Mouse (Mus musculus): ENCODE measurements at regions not wholly inside any gene's neighbourhood (a gene's known extent, or its start where the extent isn't known, plus 50 kb on each side); places are given as distances from the start of the nearest gene placed in this dataset.

DNA sequence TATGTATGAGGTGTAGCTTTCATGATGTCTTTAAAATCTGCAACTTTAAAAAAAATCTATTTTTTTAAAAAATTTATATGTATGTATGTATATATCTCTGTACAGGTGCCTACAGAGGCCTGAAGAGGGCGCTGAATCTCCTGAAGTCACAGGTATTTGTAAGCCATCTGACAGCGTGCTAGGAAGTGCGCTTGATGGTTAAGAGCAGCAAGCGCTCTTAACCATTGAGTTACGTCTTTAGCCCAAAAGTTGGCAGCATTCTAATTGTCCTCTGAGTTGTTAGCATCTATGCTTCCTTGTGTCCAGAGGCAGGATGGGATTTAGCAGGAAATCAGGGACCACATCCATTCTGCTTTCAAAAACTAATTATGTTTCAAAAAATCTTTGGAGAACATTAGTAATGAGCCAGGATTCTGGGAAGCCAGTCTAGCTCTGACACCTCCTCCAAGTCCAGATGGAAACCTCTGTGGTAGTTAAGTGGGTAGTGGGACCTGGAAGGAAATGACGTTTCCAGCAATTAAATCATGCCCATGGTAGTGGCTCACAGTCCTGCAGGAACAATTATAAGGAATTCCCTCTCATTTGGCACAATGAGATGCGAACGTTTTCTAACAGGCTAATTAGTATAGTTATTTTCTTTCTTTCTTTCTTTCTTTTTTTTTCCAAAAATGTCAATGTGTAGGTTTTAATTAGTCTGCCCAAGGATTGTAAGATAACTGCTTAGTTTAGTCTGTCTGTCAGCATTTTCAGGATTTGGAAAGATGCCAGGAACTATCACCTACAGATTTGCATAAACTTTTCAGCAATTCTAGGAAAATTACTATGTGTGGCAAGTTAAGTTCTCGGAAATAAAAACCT is 333.3 kb upstream of the Tmpo start:
- Histone ChIP-seq H3K27me3 (ENCODE audit: poor library complexity, severe bottlenecking) (no peaks in the 10 kb centered on the region), H3K27ac (no peak overlapping the region), H3K4me3 (no peak overlapping the region), H3K9me3 (no peaks in the 10 kb centered on the region), H3K36me3 (replicated peaks) (no peaks in the 10 kb centered on the region), H3K4me1 (no peaks in the 10 kb centered on the region)
- no peak for DNase-seq (ENCODE audit: extremely low spot score, low spot score)
- WGBS, result 81% methylated on average over 9 of the region's 9 CpGs

GRCm38 (mm10) chr10:91507038-91507437 is 325.9 kb upstream of the Tmpo start:
- Histone ChIP-seq H3K4me3 (no peak overlapping the region), H3K4me1 (no peaks in the 10 kb centered on the region), H3K36me3 (replicated peaks) (no peaks in the 10 kb centered on the region), H3K9me3 (no peaks in the 10 kb centered on the region), H3K27me3 (ENCODE audit: poor library complexity, severe bottlenecking) (no peaks in the 10 kb centered on the region), H3K27ac (no peak overlapping the region)
- DNase-seq (ENCODE audit: extremely low spot score, low spot score), result no peak
- WGBS, result 90% methylated on average over 7 of the region's 7 CpGs

DNA sequence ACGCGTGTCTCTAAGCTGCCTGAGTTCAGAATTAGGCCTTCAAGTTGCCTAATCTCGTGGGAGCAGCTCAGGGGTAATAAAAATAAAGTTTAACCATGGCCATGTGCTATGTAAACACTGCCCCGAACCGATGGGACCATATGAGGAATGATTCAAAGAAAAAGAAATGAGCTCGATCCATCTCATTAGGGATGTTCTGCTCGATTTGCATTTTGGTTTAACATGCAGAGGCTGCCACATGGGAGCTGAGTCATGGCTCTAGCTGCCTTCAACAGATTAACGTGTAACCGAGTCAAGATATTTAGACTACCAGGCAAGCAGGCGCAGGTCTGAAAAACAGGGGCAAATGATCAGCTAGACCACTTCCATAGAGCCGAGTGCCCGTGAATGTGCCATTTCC is 323.8 kb upstream of the Tmpo start:
- Histone ChIP-seq H3K4me3 (no peak overlapping the region), H3K27ac (no peak overlapping the region), H3K36me3 (replicated peaks) (no peaks in the 10 kb centered on the region), H3K27me3 (ENCODE audit: poor library complexity, severe bottlenecking) (no peaks in the 10 kb centered on the region), H3K9me3 (no peaks in the 10 kb centered on the region), H3K4me1 (0 out of 2 replicates have a peak, but pooled peaks cover 3% of the 10 kb centered on the region)
- DNase-seq (ENCODE audit: extremely low spot score, low spot score), result no peak
- 87% methylated on average over 12 of the region's 12 CpGs for WGBS

DNA sequence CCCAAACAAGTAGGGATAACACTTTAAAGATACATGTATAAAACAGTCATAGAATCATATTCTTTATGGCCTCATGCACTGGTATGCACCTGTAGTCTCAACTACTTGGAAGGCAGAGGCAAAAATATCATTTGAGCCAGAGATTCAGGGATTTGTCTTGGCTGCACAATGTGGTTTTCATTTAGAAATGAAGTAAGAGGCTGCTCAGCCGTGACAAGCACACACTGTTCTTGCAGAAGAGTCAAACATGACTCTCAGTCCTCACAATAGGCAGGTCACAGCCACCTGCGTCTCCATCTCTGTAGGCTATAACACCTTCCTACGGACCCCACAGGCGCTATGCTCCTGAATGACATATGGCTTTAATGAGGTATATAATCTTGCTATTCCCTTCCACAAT is 317.4 kb upstream of the Tmpo start:
- 80% methylated on average over 4 of the region's 4 CpGs for WGBS
- no peak overlapping the region for H3K27ac ChIP-seq
- no peak overlapping the region for H3K4me3 ChIP-seq
- 0 out of 2 replicates have a peak, but pooled peaks cover 3% of the 10 kb centered on the region for H3K4me1 ChIP-seq
- no peaks in the 10 kb centered on the region for H3K36me3 ChIP-seq (replicated peaks)
- H3K9me3 ChIP-seq, result no peaks in the 10 kb centered on the region
- no peak for DNase-seq (ENCODE audit: extremely low spot score, low spot score)
- no peaks in the 10 kb centered on the region for H3K27me3 ChIP-seq (ENCODE audit: poor library complexity, severe bottlenecking)

- Histone ChIP-seq H3K27ac (no peak overlapping the region), H3K4me3 (no peak overlapping the region), H3K27me3 (ENCODE audit: poor library complexity, severe bottlenecking) (no peaks in the 10 kb centered on the region), H3K9me3 (no peaks in the 10 kb centered on the region), H3K36me3 (replicated peaks) (no peaks in the 10 kb centered on the region), H3K4me1 (no peaks in the 10 kb centered on the region)
- WGBS, result 93% methylated on average over 2 of the region's 2 CpGs
- no peak for DNase-seq (ENCODE audit: extremely low spot score, low spot score)
Measured at GRCm38 (mm10) chr10:91464691-91465090, 283.6 kb upstream of the Tmpo start.

GRCm38 (mm10) chr10:91447974-91448703 is 267.0 kb upstream of the Tmpo start:
- no peak overlapping the region for H3K27ac ChIP-seq
- H3K27me3 ChIP-seq (ENCODE audit: poor library complexity, severe bottlenecking), result no peaks in the 10 kb centered on the region
- no peak overlapping the region for H3K4me3 ChIP-seq
- WGBS, result 33% methylated on average over 10 of the region's 10 CpGs
- H3K4me1 ChIP-seq, result peaks cover 13% of the 10 kb centered on the region
- peak; percentile 41 for DNase-seq (ENCODE audit: extremely low spot score, low spot score)
- no peaks in the 10 kb centered on the region for H3K36me3 ChIP-seq (replicated peaks)
- H3K9me3 ChIP-seq, result no peaks in the 10 kb centered on the region

DNA sequence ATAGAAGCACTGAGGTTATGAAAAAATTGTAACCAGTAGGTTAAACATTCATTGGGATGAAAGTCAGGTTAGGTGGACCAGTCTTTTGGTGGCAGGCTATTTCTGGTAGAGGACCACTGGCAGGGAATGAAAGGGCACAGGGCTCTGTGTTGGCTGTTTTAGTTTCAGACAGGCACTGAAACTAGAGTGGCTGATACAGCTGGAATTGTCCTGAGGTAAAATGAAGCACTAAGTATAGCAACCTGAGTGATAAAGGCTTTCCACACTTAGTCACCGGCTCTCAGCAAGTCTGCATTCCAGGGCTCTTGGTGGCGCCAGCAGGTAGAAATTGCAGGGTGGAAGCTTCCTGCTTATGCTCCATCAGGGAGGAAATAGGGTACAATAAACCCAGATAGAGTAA is 262.2 kb upstream of the Tmpo start:
- Histone ChIP-seq H3K9me3 (no peaks in the 10 kb centered on the region), H3K4me3 (no peak overlapping the region), H3K27ac (no peak overlapping the region), H3K27me3 (ENCODE audit: poor library complexity, severe bottlenecking) (no peaks in the 10 kb centered on the region), H3K4me1 (peaks cover 10% of the 10 kb centered on the region), H3K36me3 (replicated peaks) (no peaks in the 10 kb centered on the region)
- 69% methylated on average over 2 of the region's 2 CpGs for WGBS
- no peak for DNase-seq (ENCODE audit: extremely low spot score, low spot score)

DNA sequence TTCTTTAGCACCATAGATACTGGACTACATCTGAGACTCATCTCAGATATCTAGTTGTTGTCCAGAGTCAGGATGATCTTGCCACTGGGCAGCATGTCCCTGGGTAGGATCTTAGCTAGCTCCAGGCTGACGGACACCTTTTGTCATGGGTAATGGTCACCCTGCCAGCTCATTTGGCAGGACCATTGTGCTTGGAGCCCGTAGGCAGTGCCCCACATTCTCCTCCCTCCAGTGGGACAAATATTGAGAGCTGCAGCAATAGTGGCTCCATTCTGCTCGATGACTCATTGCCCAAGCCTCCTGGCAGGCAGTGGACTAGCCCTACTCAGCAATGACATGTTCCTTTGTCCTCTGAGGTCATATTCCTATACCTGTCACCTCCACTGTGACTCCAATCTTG is 258.9 kb upstream of the Tmpo start:
- Histone ChIP-seq H3K4me3 (no peak overlapping the region), H3K36me3 (replicated peaks) (no peaks in the 10 kb centered on the region), H3K27me3 (ENCODE audit: poor library complexity, severe bottlenecking) (no peaks in the 10 kb centered on the region), H3K4me1 (0 out of 2 replicates have a peak, but pooled peaks cover 5% of the 10 kb centered on the region), H3K27ac (no peak overlapping the region), H3K9me3 (no peaks in the 10 kb centered on the region)
- 90% methylated on average over 3 of the region's 3 CpGs for WGBS
- DNase-seq (ENCODE audit: extremely low spot score, low spot score), result no peak

DNA sequence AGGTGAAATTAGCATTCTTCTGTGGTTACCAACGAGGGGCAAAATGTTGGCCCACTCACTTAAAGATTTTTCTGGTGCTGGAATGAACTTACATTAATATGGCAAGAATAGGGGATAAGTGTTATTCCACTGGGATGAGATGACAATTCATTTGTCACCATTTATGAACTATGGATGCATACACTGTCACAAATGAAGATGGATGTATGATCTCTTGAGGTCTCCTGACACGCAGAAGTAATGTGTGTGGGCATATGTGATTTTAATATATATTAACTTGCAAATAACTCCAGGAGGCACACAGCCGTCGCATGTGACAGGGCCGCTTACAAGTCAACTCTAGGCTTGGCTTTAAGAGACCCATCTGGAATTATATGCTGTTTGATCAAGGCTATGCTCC is 256.8 kb upstream of the Tmpo start:
- Histone ChIP-seq H3K27ac (no peak overlapping the region), H3K27me3 (ENCODE audit: poor library complexity, severe bottlenecking) (no peaks in the 10 kb centered on the region), H3K4me3 (no peak overlapping the region), H3K4me1 (0 out of 2 replicates have a peak, but pooled peaks cover 5% of the 10 kb centered on the region), H3K9me3 (no peaks in the 10 kb centered on the region), H3K36me3 (replicated peaks) (no peaks in the 10 kb centered on the region)
- DNase-seq (ENCODE audit: extremely low spot score, low spot score), result no peak
- WGBS, result 90% methylated on average over 5 of the region's 5 CpGs

DNA sequence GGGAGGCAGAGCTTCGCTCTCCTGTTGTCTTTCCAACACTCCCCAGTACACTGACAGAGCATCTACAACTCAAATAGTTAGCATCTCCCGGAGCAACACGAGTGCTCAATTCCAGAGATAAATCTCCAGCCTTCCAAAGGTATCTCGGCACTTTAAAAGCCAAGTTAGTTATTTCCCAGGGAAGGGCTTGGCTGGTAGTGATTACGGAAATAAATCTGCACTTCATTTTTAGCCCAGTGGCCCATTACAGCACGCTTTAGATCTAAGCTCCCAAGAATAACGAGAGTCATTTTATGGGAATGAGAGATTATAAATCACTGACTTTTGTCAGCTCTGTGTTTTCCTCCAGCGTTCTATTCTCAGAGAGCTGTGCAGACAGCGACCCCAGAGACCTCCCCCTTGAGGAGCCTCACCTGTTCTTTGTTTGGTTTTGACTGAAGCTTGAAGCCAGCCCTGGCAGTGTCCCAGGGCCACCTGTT is 255.0 kb upstream of the Tmpo start:
- Histone ChIP-seq H3K27me3 (ENCODE audit: poor library complexity, severe bottlenecking) (no peaks in the 10 kb centered on the region), H3K27ac (no peak overlapping the region), H3K4me1 (0 out of 2 replicates have a peak, but pooled peaks cover 5% of the 10 kb centered on the region), H3K4me3 (no peak overlapping the region), H3K9me3 (no peaks in the 10 kb centered on the region), H3K36me3 (replicated peaks) (no peaks in the 10 kb centered on the region)
- WGBS, result 75% methylated on average over 9 of the region's 9 CpGs
- no peak for DNase-seq (ENCODE audit: extremely low spot score, low spot score)

DNA sequence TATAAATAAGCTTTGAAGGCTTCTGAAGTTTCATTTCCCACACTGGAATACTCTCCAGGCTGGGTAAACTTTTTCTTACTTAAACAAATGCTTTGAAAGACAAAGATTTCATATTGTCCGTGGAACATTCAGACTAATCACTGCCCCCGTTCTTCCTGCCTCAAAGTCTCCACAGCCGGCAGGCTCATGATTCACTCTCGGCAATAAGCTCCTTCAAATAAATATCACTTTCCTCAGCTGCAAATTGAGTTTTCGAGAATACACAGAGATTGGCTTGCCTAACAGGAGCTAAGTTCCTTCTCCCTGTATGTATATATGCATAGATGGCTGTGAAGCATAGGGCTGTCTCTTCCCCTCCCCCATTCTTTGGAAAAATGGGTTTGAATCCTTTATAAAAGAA is 249.2 kb upstream of the Tmpo start:
- Histone ChIP-seq H3K9me3 (no peaks in the 10 kb centered on the region), H3K27me3 (ENCODE audit: poor library complexity, severe bottlenecking) (no peaks in the 10 kb centered on the region), H3K27ac (no peak overlapping the region), H3K4me3 (no peak overlapping the region), H3K36me3 (replicated peaks) (no peaks in the 10 kb centered on the region), H3K4me1 (peaks cover 22% of the 10 kb centered on the region)
- no peak for DNase-seq (ENCODE audit: extremely low spot score, low spot score)
- 65% methylated on average over 5 of the region's 5 CpGs for WGBS

- Histone ChIP-seq H3K4me3 (no peak overlapping the region), H3K27ac (no peak overlapping the region; the same call in 1 of the 2 replicates), H3K27me3 (ENCODE audit: poor library complexity, severe bottlenecking) (no peaks in the 10 kb centered on the region), H3K9me3 (no peaks in the 10 kb centered on the region), H3K4me1 (peaks cover 30% of the 10 kb centered on the region), H3K36me3 (replicated peaks) (no peaks in the 10 kb centered on the region)
- no peak for DNase-seq (ENCODE audit: extremely low spot score, low spot score)
- 92% methylated on average over 3 of the region's 3 CpGs for WGBS
Measured at GRCm38 (mm10) chr10:91426584-91426983, 245.5 kb upstream of the Tmpo start.

All from forebrain, embryonic 10.5 days (tissue).